Mouse (Mus musculus) embryonic fibroblast, embryonic 13.5 days (primary cell): ENCODE measurements around the gene Acot7.

Experiments used
- CTCF ChIP-seq: IDR thresholded peaks from 2 replicates; pipeline ENCODE4 v1.5.1; 2011; ENCODE audit warnings: mild to moderate bottlenecking, control low read depth, low read length, moderate library complexity, borderline replicate concordance; ENCODE audit not compliant: insufficient read depth
- POLR2A ChIP-seq: IDR thresholded peaks from 2 replicates; pipeline ENCODE4 v1.6.1; 2011; ENCODE audit warnings: low read depth, mild to moderate bottlenecking, control low read depth, low read length, moderate library complexity

- TF ChIP-seq POLR2A (no peak), CTCF (no peak)
Measured at GRCm38 (mm10) chr4:152212974-152213373, 35.0 kb downstream of the Acot7 start.
